Mouse (Mus musculus) CH12.LX (cell line): ENCODE measurements around the gene Cilp2.

ENCODE experiments used
- CTCF ChIP-seq, 2 experiments: IDR thresholded peaks in 1 of 2; conservative IDR thresholded peaks in 1 of 2; 2 replicates each; pipeline ENCODE4 v1.5.1; 2011 to 2012; ENCODE audit warnings: low read depth in 2 of 2, low read length in 2 of 2, improper control_type of control experiment in 1 of 2, inconsistent platforms in 1 of 2, mild to moderate bottlenecking in 1 of 2, moderate library complexity in 1 of 2
- ELF1 ChIP-seq: IDR thresholded peaks from 2 replicates; pipeline ENCODE4 v1.6.1; 2014; ENCODE audit warnings: low read depth, mild to moderate bottlenecking, inconsistent platforms, low read length, improper control_type of control experiment
- EP300 ChIP-seq: IDR thresholded peaks from 2 replicates; pipeline ENCODE4 v1.6.1; 2011; ENCODE audit warnings: low read length, improper control_type of control experiment
- HCFC1 ChIP-seq: IDR thresholded peaks from 2 replicates; pipeline ENCODE4 v1.6.1; 2012; ENCODE audit warnings: low read depth, mild to moderate bottlenecking, inconsistent platforms, low read length, improper control_type of control experiment
- NELFE ChIP-seq: IDR thresholded peaks from 2 replicates; pipeline ENCODE4 v1.6.1; 2011; ENCODE audit warnings: low read depth, low read length, improper control_type of control experiment
- NRF1 ChIP-seq: IDR thresholded peaks from 2 replicates; pipeline ENCODE4 v1.6.1; 2014; ENCODE audit warnings: low read depth, mild to moderate bottlenecking, inconsistent platforms, low read length, improper control_type of control experiment, moderate library complexity
- TCF12 ChIP-seq: IDR thresholded peaks from 2 replicates; pipeline ENCODE4 v1.6.1; 2014; ENCODE audit warnings: low read depth, mild to moderate bottlenecking, inconsistent platforms, low read length, improper control_type of control experiment
- USF1 ChIP-seq: IDR thresholded peaks from 2 replicates; pipeline ENCODE4 v1.6.1; 2014; ENCODE audit warnings: low read depth, mild to moderate bottlenecking, inconsistent platforms, low read length, improper control_type of control experiment

DNA sequence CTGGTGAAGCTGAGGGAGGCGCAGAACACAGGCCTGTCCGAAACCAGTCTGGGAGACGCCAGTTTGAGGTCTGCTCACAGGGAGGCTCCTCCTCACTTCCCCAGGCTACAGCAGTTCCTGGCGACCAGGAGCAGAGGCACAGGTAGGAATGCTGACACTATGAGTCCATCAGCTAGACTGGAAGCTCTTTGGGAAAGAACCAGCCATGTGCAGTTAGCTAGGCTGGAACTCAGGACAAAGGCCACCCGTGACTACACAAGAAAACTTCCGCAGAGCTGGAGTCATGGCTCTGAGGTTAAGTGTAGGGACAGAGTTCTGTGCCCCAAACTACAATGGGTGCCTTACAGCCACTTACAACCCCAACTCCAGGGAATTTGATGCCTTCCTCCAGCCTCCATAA, 10.4 kb upstream of the Cilp2 start:
- TF ChIP-seq TCF12 (no peak), EP300 (no peak), CTCF (conservative IDR thresholded peaks at IDR 0.05 in 1 of 2, IDR thresholded peaks at IDR 0.05 in 1 of 2; ENCODE audit: low read depth in 2 of 2, low read length in 2 of 2) (no peak), USF1 (no peak), ELF1 (no peak), NRF1 (no peak), HCFC1 (no peak), NELFE (no peak)
